Mouse (Mus musculus): ENCODE data around the gene Suv39h1.

GRCm38 (mm10) chrX:8105019-8105418 lies 30.5 kb upstream of the Suv39h1 start:
- no peak for TF ChIP-seq CHD2 (IDR thresholded peaks at IDR 0.05; ENCODE audit: low read depth, low read length)
- TF ChIP-seq HCFC1 (IDR thresholded peaks at IDR 0.05; ENCODE audit: borderline replicate concordance, insufficient read depth, low read length): no peak
- no peak for TF ChIP-seq ZC3H11A (IDR thresholded peaks at IDR 0.05; ENCODE audit: borderline replicate concordance, low read depth, low read length)
- TF ChIP-seq MAFK (IDR thresholded peaks at IDR 0.05; ENCODE audit: insufficient read depth, low read depth, low read length): no peak
- TF ChIP-seq ZNF384 (IDR thresholded peaks at IDR 0.05; ENCODE audit: low read depth, low read length): no peak
